10 mouse cellular contexts compared by ENCODE assay signal in the genomic region with DNA sequence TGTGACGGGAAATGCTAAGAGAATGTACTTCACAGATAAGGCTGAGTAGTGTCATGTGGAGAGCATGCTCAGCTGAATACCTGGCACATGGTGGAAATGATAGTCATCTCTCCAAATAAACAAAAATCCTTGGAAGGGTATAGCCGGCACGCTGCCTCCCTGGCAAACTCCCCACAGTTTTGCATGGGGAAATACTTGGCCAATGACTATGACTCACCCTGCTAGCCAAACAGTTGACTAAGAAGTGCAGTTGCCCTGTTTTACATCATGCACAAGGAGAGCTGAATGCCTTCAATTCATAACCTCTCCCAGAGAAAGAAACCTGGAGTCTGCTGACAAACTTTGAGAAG.
DNase-seq lines count a peak whose midpoint lies in the region; ATAC-seq and TF ChIP-seq lines count a peak whose summit lies in the region.
"Had no signal": no experiment of that assay in that cellular context is flagged by ENCODE, and none has a peak within 500 bp of the region (broad histone marks: within the 10 kb centered on the region; RNA-seq: fewer than 3 reads in every experiment).

No protein-coding gene starts in this region.

- no peak overlapping the region for H3K4me2 ChIP-seq in heart, embryonic 12.5 days
- H3K4me2 ChIP-seq: liver, embryonic 13.5 days; neural tube, embryonic 13.5 days had no signal

- DNase-seq in heart, adult 11 months: peak; percentile 97
- DNase-seq in MEL-GATA-1-ER (ENCODE audit: extremely low read depth, low read depth): peak; percentile 6
- DNase-seq in cerebellum, postnatal 10 days: peak; percentile 86 to 87
- DNase-seq in heart, postnatal 4 days: peak; percentile 35
- DNase-seq in ovary, postnatal 36 days (ENCODE audit: low spot score): no peak
- DNase-seq in layer of hippocampus, postnatal 36 days: no peak
- DNase-seq in left cerebral cortex, adult 2 months (ENCODE audit: extremely low spot score in 1 of 2, low spot score in 2 of 2): no peak
- DNase-seq: liver, embryonic 13.5 days had no signal

- H3K9me3 ChIP-seq in heart, embryonic 12.5 days (replicated peaks): no peaks in the 10 kb centered on the region
- H3K9me3 ChIP-seq: liver, embryonic 13.5 days; neural tube, embryonic 13.5 days had no signal

- no peak overlapping the region for H3K9ac ChIP-seq in heart, embryonic 12.5 days
- H3K9ac ChIP-seq: liver, embryonic 13.5 days; neural tube, embryonic 13.5 days had no signal

- WGBS in heart, embryonic 12.5 days: 37% methylated on average over 3 of the region's 3 CpGs

- TF ChIP-seq CTCF in left cerebral cortex, adult 2 months (IDR thresholded peaks at IDR 0.05): no peak

- H3K4me1 ChIP-seq in heart, embryonic 12.5 days (replicated peaks): 0 out of 2 replicates have a peak, but pooled peaks cover 2% of the 10 kb centered on the region
- H3K4me1 ChIP-seq: liver, embryonic 13.5 days; neural tube, embryonic 13.5 days had no signal

- no peak overlapping the region for H3K27ac ChIP-seq in heart, embryonic 12.5 days (ENCODE audit: poor library complexity, severe bottlenecking)
- H3K27ac ChIP-seq in left cerebral cortex, adult 2 months: no peak overlapping the region
- H3K27ac ChIP-seq: liver, embryonic 13.5 days; neural tube, embryonic 13.5 days had no signal

- no peaks in the 10 kb centered on the region for H3K36me3 ChIP-seq in heart, embryonic 12.5 days
- H3K36me3 ChIP-seq: liver, embryonic 13.5 days; neural tube, embryonic 13.5 days had no signal

- ATAC-seq in heart, embryonic 12.5 days (ENCODE audit: insufficient number of reproducible peaks, low FRiP score): no peak

- H3K4me3 ChIP-seq in heart, embryonic 12.5 days: no peak overlapping the region
- no peak overlapping the region for H3K4me3 ChIP-seq in left cerebral cortex, adult 2 months
- H3K4me3 ChIP-seq: liver, embryonic 13.5 days; neural tube, embryonic 13.5 days had no signal

- H3K27me3 ChIP-seq in heart, embryonic 12.5 days (replicated peaks): no peaks in the 10 kb centered on the region
- H3K27me3 ChIP-seq: liver, embryonic 13.5 days; neural tube, embryonic 13.5 days had no signal

- intact Hi-C loops in left cerebral cortex, adult 2 months (cut with DNase I): no loop called here

Comparison
In these comparisons a context has a peak if more than half of its experiments do, and no peak if none do; other contexts are left out.
1. DNase-seq: peak in heart, adult 11 months (single experiment), MEL-GATA-1-ER (single experiment), cerebellum, postnatal 10 days (2 of 2) and heart, postnatal 4 days (single experiment); none in ovary, postnatal 36 days (single experiment), layer of hippocampus, postnatal 36 days (0 of 2) and left cerebral cortex, adult 2 months (0 of 2).